Mouse (Mus musculus) C3H10T1/2 (cell line): ENCODE data around the gene Ddx25. TPM values are rescaled to one million over a fixed set of nuclear protein-coding genes. Genes with fewer than 3 reads are reported as not detected.

ENCODE experiments used
- polyA plus RNA-seq, 2 experiments: library from polyadenylated mRNA; unstranded; fragments of >200 nt; fragmentation: generic; extraction: Trizol; gene quantifications; one replicate each; pipeline ENCODE4 v1.2.1; 2012; ENCODE audit warnings: missing spikeins in 2 of 2

Ddx25 gene
- not detected for polyA plus RNA-seq

DNA sequence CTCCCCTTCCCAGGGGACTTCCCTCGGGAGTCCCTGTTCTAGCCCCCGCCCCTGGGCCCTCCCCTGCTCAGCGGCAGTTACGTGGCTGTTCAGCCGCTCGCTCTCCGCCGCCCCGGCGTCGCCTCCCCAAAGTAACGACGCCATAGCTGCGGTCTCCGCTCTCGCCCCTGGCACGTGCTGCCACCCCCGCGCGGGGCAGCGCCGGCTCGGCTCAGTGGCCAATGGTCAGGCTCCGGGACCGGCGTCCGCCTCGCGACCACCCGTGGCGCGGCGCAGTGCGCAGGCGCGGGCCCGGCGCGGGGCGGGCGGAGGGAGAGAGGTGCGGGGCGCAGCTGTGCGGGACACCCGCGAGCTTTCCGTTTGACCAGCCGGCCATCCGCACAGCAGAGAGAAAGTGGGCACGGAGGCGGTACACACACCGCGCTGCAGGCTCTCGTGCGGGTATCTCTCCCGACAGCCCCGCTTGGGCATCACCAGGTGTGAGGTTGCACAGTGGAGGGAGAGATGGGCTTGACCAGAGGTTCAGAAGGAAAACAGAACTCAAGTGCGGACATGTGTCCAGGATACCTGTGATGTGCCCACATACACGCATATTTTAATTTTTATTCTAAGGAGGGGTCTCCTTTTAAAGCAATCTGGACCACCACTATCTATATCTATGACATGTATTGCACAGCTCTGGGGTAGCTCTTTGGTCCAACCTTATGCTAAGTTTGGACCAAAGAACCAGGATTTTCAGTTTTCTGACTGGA lies at the start of gene Ddx25, which contains the start of gene Pus3:
Gene Ddx25, minus strand, starts transcription at position 272 of the 752 bp plus-strand sequence.
Gene Pus3, plus strand, starts transcription at position 339 of the 752 bp plus-strand sequence.

DNA sequence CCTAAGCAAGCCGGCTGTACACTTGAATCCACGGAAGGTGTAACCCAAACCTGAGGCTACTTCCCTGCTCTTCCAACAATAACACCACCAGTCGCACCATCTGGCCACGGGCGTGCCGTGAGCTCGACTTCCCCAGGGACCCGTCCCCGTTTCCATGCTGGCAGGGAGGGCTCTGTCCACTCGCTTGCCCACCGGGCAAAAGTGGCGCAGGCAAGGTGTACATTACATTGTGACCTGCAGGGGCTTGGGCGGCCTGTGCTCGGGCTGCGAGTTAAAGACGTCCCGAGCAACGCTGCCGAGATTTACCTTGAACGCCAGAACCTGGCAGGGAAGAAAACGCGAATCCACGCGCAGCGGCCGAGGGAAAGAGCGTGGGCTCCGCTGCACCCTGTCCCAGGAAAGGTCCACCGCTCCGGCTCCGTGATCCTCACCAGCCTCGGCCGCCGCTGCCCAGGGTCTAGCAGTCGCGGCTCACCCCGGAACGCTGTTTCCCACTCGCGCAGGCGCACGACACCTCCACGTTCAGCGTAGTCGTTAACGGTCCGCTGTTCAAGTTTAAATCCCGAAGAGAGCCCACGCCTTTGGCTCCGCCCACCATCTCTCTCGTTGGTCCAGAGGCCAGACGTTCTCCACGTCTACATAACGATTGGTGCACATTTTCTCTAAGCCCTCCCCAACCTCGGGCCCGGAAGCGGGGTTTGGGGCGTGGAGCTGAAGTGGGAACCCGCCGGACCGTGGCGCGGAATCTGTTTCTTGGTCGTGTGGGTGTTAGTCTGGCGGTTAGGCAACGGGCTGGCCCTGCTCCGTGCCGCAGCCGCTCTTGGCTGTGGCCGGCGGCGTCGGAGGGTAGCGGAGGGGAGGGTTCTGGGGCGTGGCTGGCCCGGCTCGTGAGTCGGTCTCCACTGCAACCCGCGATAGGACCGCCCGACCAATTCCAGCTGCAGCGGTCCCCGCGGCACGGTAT lies 11.5 kb upstream of the Ddx25 start, which contains the start of the genes Pate2 and Hyls1:
Gene Pate2, plus strand, starts transcription at position 714 of the 964 bp plus-strand sequence.
Gene Hyls1, minus strand, starts transcription at position 828 of the 964 bp plus-strand sequence.

DNA sequence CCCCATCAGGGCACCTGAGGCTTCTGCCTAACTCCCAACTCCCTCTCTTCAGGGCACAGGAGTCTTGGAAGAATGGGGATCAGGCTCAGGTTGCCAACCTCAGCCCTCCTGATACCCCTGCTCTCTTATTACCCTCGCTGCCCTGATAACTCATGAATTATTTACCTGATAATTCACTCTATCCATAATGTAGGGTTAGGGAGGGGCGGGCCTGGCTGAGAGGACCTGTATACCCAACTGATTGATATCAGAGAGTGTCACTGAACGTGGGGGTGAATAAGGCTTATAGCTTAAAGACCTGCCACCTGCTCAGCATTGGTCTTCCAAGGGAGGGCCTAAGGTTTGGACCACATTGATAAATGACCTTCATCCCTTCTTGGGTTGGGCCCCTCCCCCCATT lies 40.2 kb downstream of the Ddx25 start, which contains the start of gene Gm1113:
Gene Gm1113, minus strand, starts transcription at position 101 of the 400 bp plus-strand sequence.

Other genes starting within 250 kb of the Ddx25 start
- 1 to 10 TPM in 1 of 2 experiments, under 1 TPM in 1; 0.14 to 7.4 TPM for gene Cdon, start 137.4 kb downstream of the Ddx25 start, polyA plus RNA-seq
- not detected for gene Gm1113, start 40.3 kb downstream of the Ddx25 start, polyA plus RNA-seq
- gene Pus3, start 67 bp upstream of the Ddx25 start, polyA plus RNA-seq, result 1 to 10 TPM in 1 of 2 experiments, under 1 TPM in 1; 0.25 to 2.1 TPM
- gene Pate2, start 11.8 kb upstream of the Ddx25 start, polyA plus RNA-seq, result under 1 TPM; 0.08 to 0.25 TPM
- gene Hyls1, start 11.9 kb upstream of the Ddx25 start, polyA plus RNA-seq, result 1 to 10 TPM in 1 of 2 experiments, under 1 TPM in 1; 0.46 to 5.7 TPM
- not detected for gene Pate4, start 53.4 kb upstream of the Ddx25 start, polyA plus RNA-seq
- not detected for gene Pate3, start 89.7 kb upstream of the Ddx25 start, polyA plus RNA-seq
- not detected for gene Pate1, start 128.9 kb upstream of the Ddx25 start, polyA plus RNA-seq
- not detected for gene Gm17677, start 182.5 kb upstream of the Ddx25 start, polyA plus RNA-seq
- gene Gm17727, start 219.6 kb upstream of the Ddx25 start, polyA plus RNA-seq, result not detected
- not detected for gene Gm27235, start 231.6 kb upstream of the Ddx25 start, polyA plus RNA-seq
- gene D730048I06Rik, start 231.6 kb upstream of the Ddx25 start, polyA plus RNA-seq, result not detected